Mouse (Mus musculus) spleen, adult 2 months (tissue): Measurements from ENCODE around the gene Igsf21. TPM values are rescaled to one million over a fixed set of nuclear protein-coding genes. Genes with fewer than 3 reads are reported as not detected.

ENCODE experiments used
- DNase-seq, 2 experiments: peaks; one replicate each; pipeline versions ENCODE4 v3.0.0 to v3.0.0-alpha.2; 2012 to 2021; ENCODE audit warnings: low spot score in 2 of 2, low read depth in 1 of 2
- H3K27ac ChIP-seq: fragments of 200-500 bp; 2 replicates; pipeline ENCODE4 v1.5.1; 2012; ENCODE audit warnings: low read length, inconsistent platforms; ENCODE audit not compliant: insufficient read depth
- H3K27me3 ChIP-seq: fragments of 200-500 bp; 2 replicates; pipeline ENCODE4 v1.6.1; 2012; ENCODE audit warnings: mild to moderate bottlenecking, moderate library complexity, low read length, inconsistent platforms; ENCODE audit not compliant: control insufficient read depth, insufficient read depth
- H3K36me3 ChIP-seq: fragments of 200-500 bp; 2 replicates; pipeline ENCODE4 v1.6.1; 2012; ENCODE audit warnings: mild to moderate bottlenecking, low read length, inconsistent platforms; ENCODE audit not compliant: control insufficient read depth, insufficient read depth
- H3K4me1 ChIP-seq: fragments of 200-500 bp; 2 replicates; pipeline ENCODE4 v1.6.1; 2011; ENCODE audit warnings: inconsistent platforms; ENCODE audit not compliant: control insufficient read depth, insufficient read depth, insufficient read length
- H3K4me3 ChIP-seq: fragments of 200-500 bp; 2 replicates; pipeline ENCODE4 v1.5.1; 2011; ENCODE audit warnings: mild to moderate bottlenecking, inconsistent platforms; ENCODE audit not compliant: insufficient read depth, insufficient read length; ENCODE audit errors: extremely low read depth
- CTCF ChIP-seq: fragments of 200-500 bp; IDR thresholded peaks from 2 replicates; pipeline ENCODE4 v1.5.1; 2011; ENCODE audit warnings: mild to moderate bottlenecking, inconsistent platforms; ENCODE audit not compliant: insufficient read depth, insufficient read length, insufficient replicate concordance; ENCODE audit errors: extremely low read depth
- POLR2A ChIP-seq: fragments of 200-500 bp; IDR thresholded peaks from 2 replicates; pipeline ENCODE4 v1.6.1; 2011; ENCODE audit warnings: low read depth, low read length, inconsistent platforms
- WGBS: fragments of 180-500 bp; shearing (Covaris S2); methylation state at CpG from one replicate; pipeline ENCODE4 v1.1.7; 2018; 5-methylcytosine and 5-hydroxymethylcytosine counted together
- polyA plus RNA-seq: library from polyadenylated mRNA; depleted of rRNA; stranded (reverse); fragments of >200 nt; gene quantifications from 2 replicates; pipeline ENCODE4 v1.2.3, GENCODE M21; 2012

The Igsf21 gene
- polyA plus RNA-seq, 1 experiment = 0.05 TPM

DNA sequence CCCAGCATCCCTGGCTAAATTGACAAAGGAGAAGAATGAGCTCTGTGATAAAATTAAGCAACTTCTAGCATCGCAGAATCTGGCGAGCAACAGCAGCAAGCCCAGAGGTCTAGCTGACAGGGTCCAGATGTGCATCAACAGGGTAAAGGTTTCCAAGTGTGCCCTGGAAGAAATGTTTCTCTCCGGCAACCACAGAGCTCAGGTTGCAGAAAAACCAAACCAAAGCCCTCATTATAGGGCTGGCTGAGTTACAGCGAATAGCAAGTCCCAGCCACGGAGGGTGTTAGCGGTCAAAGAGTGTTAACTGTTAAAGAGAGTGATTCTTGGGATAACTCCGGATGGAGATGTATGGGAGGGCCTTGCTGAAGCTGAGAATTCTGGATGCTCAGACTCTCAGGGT lies 230.7 kb downstream of the Igsf21 start:
- H3K27ac ChIP-seq = no peak overlapping the region
- no peaks in the 10 kb centered on the region for H3K27me3 ChIP-seq
- TF ChIP-seq CTCF = no peak
- TF ChIP-seq POLR2A = no peak
- DNase-seq = no peak
- no peaks in the 10 kb centered on the region for H3K36me3 ChIP-seq
- H3K4me1 ChIP-seq = no peaks in the 10 kb centered on the region
- WGBS = 72% methylated on average over 7 of the region's 7 CpGs
- H3K4me3 ChIP-seq = no peak overlapping the region

DNA sequence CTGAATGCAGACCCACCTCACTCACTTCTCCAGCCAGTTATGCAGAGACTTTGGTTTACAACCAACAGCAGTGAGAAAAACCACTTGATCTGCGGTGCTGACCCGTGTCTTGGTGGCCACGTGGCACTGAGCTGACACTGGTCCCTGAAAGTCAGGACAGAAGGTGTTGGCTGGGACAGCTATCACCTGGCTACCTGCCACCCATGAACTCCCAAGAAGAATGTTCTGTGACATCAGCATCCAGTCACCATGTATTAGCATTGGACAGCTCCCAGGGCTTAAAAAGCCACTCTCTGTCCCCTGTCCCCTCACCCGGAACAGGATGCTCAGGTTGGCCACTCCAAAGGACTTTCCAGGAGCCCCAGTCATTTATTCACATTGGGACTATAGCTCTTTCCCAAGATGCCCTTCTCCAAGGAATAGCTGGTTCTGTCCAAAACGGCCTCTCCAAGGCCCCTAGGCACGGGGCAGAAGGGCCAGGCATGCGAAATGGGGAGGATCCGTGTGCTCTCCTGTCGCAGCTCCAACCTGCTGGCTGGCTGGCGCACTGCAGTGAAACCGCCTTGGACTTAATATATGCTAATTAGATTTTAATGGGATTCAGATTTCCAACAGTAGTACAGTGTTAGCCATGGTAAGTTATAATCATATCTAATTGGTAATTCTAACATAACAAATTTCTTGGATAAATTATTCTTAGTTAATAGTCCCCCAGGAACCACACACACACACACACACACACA lies 235.7 kb downstream of the Igsf21 start:
- no peaks in the 10 kb centered on the region for H3K27me3 ChIP-seq
- H3K36me3 ChIP-seq = no peaks in the 10 kb centered on the region
- H3K4me1 ChIP-seq = no peaks in the 10 kb centered on the region
- H3K27ac ChIP-seq = no peak overlapping the region
- no peak overlapping the region for H3K4me3 ChIP-seq
- no peak for TF ChIP-seq POLR2A
- no peak for TF ChIP-seq CTCF
- WGBS = 77% methylated on average over 11 of the region's 11 CpGs
- DNase-seq = no peak

DNA sequence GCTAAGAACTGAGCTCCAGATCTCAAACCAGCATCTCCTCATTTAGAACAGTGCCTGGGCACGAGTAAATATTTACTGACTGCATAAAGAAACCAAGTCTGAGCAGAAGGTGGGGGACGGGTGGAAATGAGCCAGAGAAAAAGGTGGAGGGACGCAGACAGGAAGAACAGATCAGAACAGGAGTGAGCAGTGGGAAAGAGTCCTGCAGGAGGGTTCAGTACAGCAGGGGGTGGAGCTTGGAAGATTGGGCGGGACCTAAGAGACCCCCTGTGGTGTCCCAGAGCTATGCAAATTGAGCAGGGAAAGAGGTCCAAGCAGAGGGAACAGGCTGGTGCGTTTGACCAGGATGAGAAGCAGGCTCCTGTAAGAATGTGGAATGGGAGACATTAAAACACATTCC lies 241.7 kb downstream of the Igsf21 start:
- 15% methylated on average over 5 of the region's 5 CpGs for whole genome bisulfite sequencing
- H3K36me3 ChIP-seq = no peaks in the 10 kb centered on the region
- H3K4me1 ChIP-seq = no peaks in the 10 kb centered on the region; the same call in 1 of the 2 replicates
- DNase-seq = no peak
- H3K27me3 ChIP-seq = 0 out of 2 replicates have a peak, but pooled peaks cover 2% of the 10 kb centered on the region
- no peak for TF ChIP-seq CTCF
- no peak for TF ChIP-seq POLR2A
- H3K27ac ChIP-seq = no peak overlapping the region
- H3K4me3 ChIP-seq = no peak overlapping the region

DNA sequence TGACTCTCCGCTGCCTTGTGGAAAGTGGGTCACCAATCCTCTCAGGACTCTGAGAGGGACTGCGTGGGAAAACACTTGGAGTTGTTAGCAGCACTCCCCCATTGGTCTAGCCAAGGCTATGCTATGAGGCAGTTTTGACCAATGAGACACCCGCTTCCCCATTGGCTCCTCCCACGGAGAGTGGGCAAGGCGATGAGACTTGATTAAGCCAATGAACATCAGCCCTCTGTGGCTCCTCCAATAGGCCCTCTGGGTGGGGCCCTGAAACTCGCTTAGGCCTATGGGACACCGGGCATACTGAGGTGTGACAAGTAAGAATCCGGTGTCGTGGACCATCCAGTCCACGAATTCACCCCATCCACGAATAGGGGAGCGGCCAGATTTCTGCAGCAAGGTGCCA lies 242.4 kb downstream of the Igsf21 start:
- Histone ChIP-seq H3K4me1 (no peaks in the 10 kb centered on the region; the same call in 1 of the 2 replicates), H3K36me3 (no peaks in the 10 kb centered on the region), H3K27ac (peak overlapping the region; percentile 17; the same call in 1 of the 2 replicates), H3K4me3 (no peak overlapping the region), H3K27me3 (0 out of 2 replicates have a peak, but pooled peaks cover 2% of the 10 kb centered on the region)
- WGBS = 17% methylated on average over 12 of the region's 12 CpGs
- no peak for TF ChIP-seq POLR2A
- TF ChIP-seq CTCF = no peak
- peak in 1 of 2 experiments; percentile 30 for DNase-seq

DNA sequence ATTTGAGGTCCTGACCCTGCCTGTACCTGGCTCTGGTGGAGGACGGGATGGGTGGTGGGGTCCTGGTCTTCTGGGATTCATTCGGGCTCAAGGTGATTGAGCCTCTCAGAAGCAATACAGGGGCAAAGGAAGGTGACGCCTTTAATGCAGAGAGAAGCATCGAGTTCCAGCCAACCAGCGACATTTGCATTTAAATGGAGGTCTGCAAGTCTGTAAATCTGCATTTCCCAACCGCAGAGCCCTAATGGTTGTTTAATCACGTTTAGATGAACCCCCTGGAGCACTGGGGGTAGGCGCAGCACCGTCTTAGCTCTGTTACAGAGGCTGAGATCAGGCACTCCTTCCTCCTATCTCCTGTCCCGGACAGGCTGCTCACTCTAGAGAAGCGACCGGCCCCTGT lies 244.5 kb downstream of the Igsf21 start:
- DNase-seq = no peak
- no peak overlapping the region for H3K27ac ChIP-seq
- no peaks in the 10 kb centered on the region; the same call in 1 of the 2 replicates for H3K4me1 ChIP-seq
- no peak overlapping the region for H3K4me3 ChIP-seq
- 20% methylated on average over 12 of the region's 12 CpGs for WGBS
- TF ChIP-seq CTCF (no peak), POLR2A (no peak)
- no peaks in the 10 kb centered on the region for H3K36me3 ChIP-seq
- H3K27me3 ChIP-seq = 0 out of 2 replicates have a peak, but pooled peaks cover 2% of the 10 kb centered on the region

DNA sequence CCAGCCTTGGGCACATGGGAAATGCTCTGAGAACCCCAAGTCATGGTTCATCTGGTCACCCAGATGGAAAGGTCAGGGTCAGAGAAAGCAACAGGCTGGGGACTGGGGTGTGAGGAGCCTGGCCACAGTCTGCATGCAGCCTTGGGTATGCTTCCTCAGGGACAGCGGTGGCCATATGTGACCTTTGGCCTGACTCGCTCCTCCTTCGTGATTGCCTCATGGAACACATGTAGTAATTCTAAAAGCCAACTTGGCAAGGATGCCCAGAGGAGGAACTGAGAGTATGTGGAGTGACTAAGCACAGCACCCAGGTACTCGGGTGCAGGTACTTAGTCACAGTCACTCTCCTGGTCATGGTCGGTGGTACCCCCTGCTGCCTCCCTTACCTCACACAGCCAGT lies 245.7 kb downstream of the Igsf21 start:
- H3K27me3 ChIP-seq = 0 out of 2 replicates have a peak, but pooled peaks cover 2% of the 10 kb centered on the region
- no peaks in the 10 kb centered on the region for H3K36me3 ChIP-seq
- 80% methylated on average over 5 of the region's 5 CpGs for WGBS
- H3K4me3 ChIP-seq = no peak overlapping the region
- H3K4me1 ChIP-seq = no peaks in the 10 kb centered on the region; the same call in 1 of the 2 replicates
- H3K27ac ChIP-seq = no peak overlapping the region
- DNase-seq = no peak
- TF ChIP-seq CTCF = no peak
- no peak for TF ChIP-seq POLR2A

DNA sequence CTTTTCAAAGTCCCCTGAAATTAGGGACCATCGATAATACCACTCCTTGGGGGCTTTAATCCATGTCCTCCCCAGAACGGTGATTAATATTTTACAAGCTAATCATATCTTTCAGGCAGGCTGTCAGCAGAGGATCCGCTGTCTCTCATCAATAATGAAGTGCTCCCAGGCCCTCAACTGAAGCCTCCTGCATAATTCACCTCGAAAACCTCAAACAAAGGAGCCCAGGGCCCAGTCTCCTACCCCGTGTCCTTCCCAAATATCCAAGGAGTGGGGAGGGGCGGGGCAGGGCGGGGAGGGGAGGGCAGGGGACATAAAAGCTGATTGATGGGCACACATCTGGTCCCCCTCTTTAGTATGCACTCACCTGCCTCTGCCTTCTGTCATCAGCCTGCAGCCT lies 247.6 kb downstream of the Igsf21 start:
- H3K4me3 ChIP-seq = no peak overlapping the region
- no peak for DNase-seq
- H3K27me3 ChIP-seq = no peaks in the 10 kb centered on the region
- no peak overlapping the region for H3K27ac ChIP-seq
- TF ChIP-seq POLR2A = no peak
- TF ChIP-seq CTCF = no peak
- no peaks in the 10 kb centered on the region for H3K36me3 ChIP-seq
- 58% methylated on average over 7 of the region's 7 CpGs for WGBS
- no peaks in the 10 kb centered on the region for H3K4me1 ChIP-seq
